Mouse (Mus musculus): ENCODE measurements around the gene Sat2. TPM values are rescaled to one million over a fixed set of nuclear protein-coding genes. Genes with fewer than 3 reads are reported as not detected.
A peak's percentile ranks its signal among the peaks of the same experiment; 100 is the strongest.

Sat2 gene
- polyA plus RNA-seq, 1 experiment from 2014 or later, result 15.6 TPM

- no peak overlapping the region for H3K9ac ChIP-seq (ENCODE audit: low read depth, low read length)
- H3K9me3 ChIP-seq (ENCODE audit: control insufficient read depth, low read length), result no peaks in the 10 kb centered on the region
- no peaks in the 10 kb centered on the region for H3K27me3 ChIP-seq (replicated peaks; ENCODE audit: control insufficient read depth, insufficient read depth, low read length)
- H3K4me1 ChIP-seq (ENCODE audit: control insufficient read depth, insufficient read depth, low read length), result peaks cover 16% of the 10 kb centered on the region
- H3K4me2 ChIP-seq (ENCODE audit: low read depth, low read length), result no peak overlapping the region
- peaks cover 66% of the 10 kb centered on the region for H3K36me3 ChIP-seq (ENCODE audit: control insufficient read depth, insufficient read depth, low read length)
- no peak for DNase-seq (ENCODE audit: low spot score)
- H3K4me3 ChIP-seq (ENCODE audit: low read depth, low read length), result no peak overlapping the region
- peak overlapping the region; percentile 50 for H3K27ac ChIP-seq (replicated peaks; ENCODE audit: low read depth, low read length)
- no peak for ATAC-seq (ENCODE audit: low read depth)
- 79% methylated on average over 9 of the region's 9 CpGs for WGBS
Measured at GRCm38 (mm10) chr11:69665457-69665960, 43.7 kb downstream of the Sat2 start.

GRCm38 (mm10) chr11:69665961-69666664 lies 44.3 kb downstream of the Sat2 start, which contains the start of gene Cd68:
Gene Cd68, minus strand, starts transcription at chr11:69666153.
- Histone ChIP-seq H3K4me2 (ENCODE audit: low read depth, low read length) (no peak within 1 kb of the TSS), H3K4me3 (ENCODE audit: low read depth, low read length) (no peak within 1 kb of the TSS), H3K9ac (ENCODE audit: low read depth, low read length) (0 out of 2 replicates have a peak within 1 kb of the TSS, but pooled peaks have one; percentile 8), H3K27ac (replicated peaks; ENCODE audit: low read depth, low read length) (peak within 1 kb of the TSS; percentile 50), H3K27me3 (replicated peaks; ENCODE audit: control insufficient read depth, insufficient read depth, low read length) (no peaks in the 10 kb centered on the region), H3K9me3 (ENCODE audit: control insufficient read depth, low read length) (no peaks in the 10 kb centered on the region), H3K36me3 (ENCODE audit: control insufficient read depth, insufficient read depth, low read length) (peaks cover 71% of the 10 kb centered on the region), H3K4me1 (ENCODE audit: control insufficient read depth, insufficient read depth, low read length) (peaks cover 16% of the 10 kb centered on the region)
- 35% methylated on average over 7 of the region's 7 CpGs for WGBS
- peak; percentile 72 for DNase-seq (ENCODE audit: low spot score)
- no peak for ATAC-seq (ENCODE audit: low read depth)

- DNase-seq (ENCODE audit: low spot score), result no peak
- Histone ChIP-seq H3K27ac (replicated peaks; ENCODE audit: low read depth, low read length) (no peak overlapping the region), H3K9ac (ENCODE audit: low read depth, low read length) (no peak overlapping the region), H3K27me3 (replicated peaks; ENCODE audit: control insufficient read depth, insufficient read depth, low read length) (no peaks in the 10 kb centered on the region), H3K4me3 (ENCODE audit: low read depth, low read length) (no peak overlapping the region), H3K4me2 (ENCODE audit: low read depth, low read length) (no peak overlapping the region), H3K4me1 (ENCODE audit: control insufficient read depth, insufficient read depth, low read length) (peaks cover 16% of the 10 kb centered on the region), H3K36me3 (ENCODE audit: control insufficient read depth, insufficient read depth, low read length) (peaks cover 71% of the 10 kb centered on the region), H3K9me3 (ENCODE audit: control insufficient read depth, low read length) (no peaks in the 10 kb centered on the region)
- 86% methylated on average over 3 of the region's 3 CpGs for WGBS
- no peak for ATAC-seq (ENCODE audit: low read depth)
Measured at GRCm38 (mm10) chr11:69666665-69667005, 44.8 kb downstream of the Sat2 start.

GRCm38 (mm10) chr11:69670786-69671725 lies 49.2 kb downstream of the Sat2 start:
- DNase-seq (ENCODE audit: low spot score) (peak; percentile 96), ATAC-seq (ENCODE audit: low read depth) (peak; percentile 60)
- Histone ChIP-seq H3K4me2 (ENCODE audit: low read depth, low read length) (peak overlapping the region; percentile 97), H3K27me3 (replicated peaks; ENCODE audit: control insufficient read depth, insufficient read depth, low read length) (no peaks in the 10 kb centered on the region), H3K27ac (replicated peaks; ENCODE audit: low read depth, low read length) (peak overlapping the region; percentile 99), H3K36me3 (ENCODE audit: control insufficient read depth, insufficient read depth, low read length) (peaks cover 81% of the 10 kb centered on the region), H3K4me1 (ENCODE audit: control insufficient read depth, insufficient read depth, low read length) (peaks cover 12% of the 10 kb centered on the region), H3K9ac (ENCODE audit: low read depth, low read length) (peak overlapping the region; percentile 99), H3K9me3 (ENCODE audit: control insufficient read depth, low read length) (no peaks in the 10 kb centered on the region), H3K4me3 (ENCODE audit: low read depth, low read length) (peak overlapping the region; percentile 100)
- 1% methylated on average over 31 of the region's 61 CpGs for WGBS

GRCm38 (mm10) chr11:69671726-69672124 lies 49.9 kb downstream of the Sat2 start:
- ATAC-seq (ENCODE audit: low read depth), result 0 out of 2 replicates have a peak, but pooled peaks have one; percentile 0
- Histone ChIP-seq H3K4me2 (ENCODE audit: low read depth, low read length) (peak overlapping the region; percentile 97), H3K27me3 (replicated peaks; ENCODE audit: control insufficient read depth, insufficient read depth, low read length) (no peaks in the 10 kb centered on the region), H3K27ac (replicated peaks; ENCODE audit: low read depth, low read length) (peak overlapping the region; percentile 99), H3K4me3 (ENCODE audit: low read depth, low read length) (peak overlapping the region; percentile 100), H3K9me3 (ENCODE audit: control insufficient read depth, low read length) (no peaks in the 10 kb centered on the region), H3K4me1 (ENCODE audit: control insufficient read depth, insufficient read depth, low read length) (peaks cover 12% of the 10 kb centered on the region), H3K9ac (ENCODE audit: low read depth, low read length) (peak overlapping the region; percentile 99), H3K36me3 (ENCODE audit: control insufficient read depth, insufficient read depth, low read length) (peaks cover 81% of the 10 kb centered on the region)
- no peak for DNase-seq (ENCODE audit: low spot score)
- under 1% methylated on average over 36 of the region's 43 CpGs for WGBS

- H3K27me3 ChIP-seq (replicated peaks; ENCODE audit: control insufficient read depth, insufficient read depth, low read length), result no peaks in the 10 kb centered on the region
- peak; percentile 97 for ATAC-seq (ENCODE audit: low read depth)
- H3K9me3 ChIP-seq (ENCODE audit: control insufficient read depth, low read length), result no peaks in the 10 kb centered on the region
- DNase-seq (ENCODE audit: low spot score), result peak; percentile 100
- peak within 1 kb of the TSS; percentile 100 for H3K4me3 ChIP-seq (ENCODE audit: low read depth, low read length)
- peaks cover 12% of the 10 kb centered on the region for H3K4me1 ChIP-seq (ENCODE audit: control insufficient read depth, insufficient read depth, low read length)
- H3K4me2 ChIP-seq (ENCODE audit: low read depth, low read length), result peak within 1 kb of the TSS; percentile 97
- under 1% methylated on average over 36 of the region's 36 CpGs for WGBS
- H3K9ac ChIP-seq (ENCODE audit: low read depth, low read length), result peak within 1 kb of the TSS; percentile 99
- H3K36me3 ChIP-seq (ENCODE audit: control insufficient read depth, insufficient read depth, low read length), result peaks cover 83% of the 10 kb centered on the region
- peak within 1 kb of the TSS; percentile 99 for H3K27ac ChIP-seq (replicated peaks; ENCODE audit: low read depth, low read length)
Measured at GRCm38 (mm10) chr11:69672211-69672706, 50.4 kb downstream of the Sat2 start, which contains the start of gene Eif4a1. Gene Eif4a1, minus strand, starts transcription at chr11:69672423.

MicroRNAs within 50 kb of the gene (microRNA counts, 519-probe panel; counts per million panel counts)
- microRNA mmu-miR-1934 (19.3 counts per million), microRNA mmu-miR-467f (2,440 counts per million, percentile 47 among the panel's probes with 10 or more counts)

Small RNA genes within 50 kb of the gene (microRNA-seq; reads per million reads assigned to microRNA genes)
- gene Mir1934 (ENCODE audit: borderline number of aligned reads), result 1.7 reads per million, percentile 2 among the genes with 10 or more reads in this experiment
- gene Mir467f (ENCODE audit: borderline number of aligned reads), result not detected

Other genes with a start within 250 kb of the Sat2 start
- 160 and 177 TPM in 2 replicates for gene Naa38, start 226.5 kb upstream of the Sat2 start, polyA plus RNA-seq (2014; fragmentation: Nextera tagmentation; extraction: Ambion mirVana)
- gene Cyb5d1, start 226.4 kb upstream of the Sat2 start, polyA plus RNA-seq (2014; fragmentation: Nextera tagmentation; extraction: Ambion mirVana), result 23.8 and 24.2 TPM in 2 replicates
- 19.2 and 21.0 TPM in 2 replicates for gene Tmem88, start 223.8 kb upstream of the Sat2 start, polyA plus RNA-seq (2014; fragmentation: Nextera tagmentation; extraction: Ambion mirVana)
- 24.2 and 24.3 TPM in 2 replicates for gene Kdm6b, start 208.3 kb upstream of the Sat2 start, polyA plus RNA-seq (2014; fragmentation: Nextera tagmentation; extraction: Ambion mirVana)
- 6.2 and 6.5 TPM in 2 replicates for gene Dnah2, start 72.9 kb upstream of the Sat2 start, polyA plus RNA-seq (2014; fragmentation: Nextera tagmentation; extraction: Ambion mirVana)
- 7.3 and 8.6 TPM in 2 replicates for gene Efnb3, start 61.8 kb upstream of the Sat2 start, polyA plus RNA-seq (2014; fragmentation: Nextera tagmentation; extraction: Ambion mirVana)
- gene Wrap53, start 41.8 kb upstream of the Sat2 start, polyA plus RNA-seq (2014; fragmentation: Nextera tagmentation; extraction: Ambion mirVana), result 18.4 and 19.8 TPM in 2 replicates
- gene Trp53, start 41.7 kb upstream of the Sat2 start, polyA plus RNA-seq (2014; fragmentation: Nextera tagmentation; extraction: Ambion mirVana), result 111 and 133 TPM in 2 replicates
- gene Atp1b2, start 16.1 kb upstream of the Sat2 start, polyA plus RNA-seq (2014; fragmentation: Nextera tagmentation; extraction: Ambion mirVana), result 15.6 and 17.7 TPM in 2 replicates
- gene Shbg, start 4.1 kb upstream of the Sat2 start, polyA plus RNA-seq (2014; fragmentation: Nextera tagmentation; extraction: Ambion mirVana), result not detected in 2 replicates
- 25.4 and 26.3 TPM in 2 replicates for gene Fxr2, start 11.0 kb downstream of the Sat2 start, polyA plus RNA-seq (2014; fragmentation: Nextera tagmentation; extraction: Ambion mirVana)
- gene Sox15, start 33.3 kb downstream of the Sat2 start, polyA plus RNA-seq (2014; fragmentation: Nextera tagmentation; extraction: Ambion mirVana), result 1.7 and 2.9 TPM in 2 replicates
- 29.1 and 33.6 TPM in 2 replicates for gene Mpdu1, start 40.6 kb downstream of the Sat2 start, polyA plus RNA-seq (2014; fragmentation: Nextera tagmentation; extraction: Ambion mirVana)
- 22.0 and 25.5 TPM in 2 replicates for gene Cd68, start 44.1 kb downstream of the Sat2 start, polyA plus RNA-seq (2014; fragmentation: Nextera tagmentation; extraction: Ambion mirVana)
- 525 and 575 TPM in 2 replicates for gene Eif4a1, start 50.4 kb downstream of the Sat2 start, polyA plus RNA-seq (2014; fragmentation: Nextera tagmentation; extraction: Ambion mirVana)
- 73.6 and 88.4 TPM in 2 replicates for gene Senp3, start 60.1 kb downstream of the Sat2 start, polyA plus RNA-seq (2014; fragmentation: Nextera tagmentation; extraction: Ambion mirVana)
- 0.37 and 0.49 TPM in 2 replicates for gene Tnfsf13, start 63.8 kb downstream of the Sat2 start, polyA plus RNA-seq (2014; fragmentation: Nextera tagmentation; extraction: Ambion mirVana)
- gene Tnfsf12, start 73.8 kb downstream of the Sat2 start, polyA plus RNA-seq (2014; fragmentation: Nextera tagmentation; extraction: Ambion mirVana), result 13.0 and 16.6 TPM in 2 replicates
- 6.0 and 6.6 TPM in 2 replicates for gene Tnfsfm13, start 74.1 kb downstream of the Sat2 start, polyA plus RNA-seq (2014; fragmentation: Nextera tagmentation; extraction: Ambion mirVana)
- 39.3 and 39.7 TPM in 2 replicates for gene Polr2a, start 136.6 kb downstream of the Sat2 start, polyA plus RNA-seq (2014; fragmentation: Nextera tagmentation; extraction: Ambion mirVana)
- gene Slc35g3, start 139.9 kb downstream of the Sat2 start, polyA plus RNA-seq (2014; fragmentation: Nextera tagmentation; extraction: Ambion mirVana), result 0.12 TPM in 1 of 2 replicates, not detected in the other
- gene Zbtb4, start 143.9 kb downstream of the Sat2 start, polyA plus RNA-seq (2014; fragmentation: Nextera tagmentation; extraction: Ambion mirVana), result 3.5 and 3.9 TPM in 2 replicates
- 28.4 and 29.4 TPM in 2 replicates for gene Chrnb1, start 173.9 kb downstream of the Sat2 start, polyA plus RNA-seq (2014; fragmentation: Nextera tagmentation; extraction: Ambion mirVana)
- 2.3 and 3.3 TPM in 2 replicates for gene Fgf11, start 179.8 kb downstream of the Sat2 start, polyA plus RNA-seq (2014; fragmentation: Nextera tagmentation; extraction: Ambion mirVana)
- gene Tmem102, start 183.6 kb downstream of the Sat2 start, polyA plus RNA-seq (2014; fragmentation: Nextera tagmentation; extraction: Ambion mirVana), result 4.1 and 4.3 TPM in 2 replicates
- not detected in 2 replicates for gene Gm39566, start 193.3 kb downstream of the Sat2 start, polyA plus RNA-seq (2014; fragmentation: Nextera tagmentation; extraction: Ambion mirVana)
- gene Spem2, start 196.4 kb downstream of the Sat2 start, polyA plus RNA-seq (2014; fragmentation: Nextera tagmentation; extraction: Ambion mirVana), result not detected in 2 replicates
- 0.26 TPM in 1 of 2 replicates, not detected in the other for gene Spem1, start 200.2 kb downstream of the Sat2 start, polyA plus RNA-seq (2014; fragmentation: Nextera tagmentation; extraction: Ambion mirVana)
- gene Nlgn2, start 215.8 kb downstream of the Sat2 start, polyA plus RNA-seq (2014; fragmentation: Nextera tagmentation; extraction: Ambion mirVana), result 8.3 and 10.6 TPM in 2 replicates
- 379 and 388 TPM in 2 replicates for gene Tmem256, start 216.5 kb downstream of the Sat2 start, polyA plus RNA-seq (2014; fragmentation: Nextera tagmentation; extraction: Ambion mirVana)
- 102 and 121 TPM in 2 replicates for gene Plscr3, start 224.4 kb downstream of the Sat2 start, polyA plus RNA-seq (2014; fragmentation: Nextera tagmentation; extraction: Ambion mirVana)
- 3.2 and 3.7 TPM in 2 replicates for gene Tnk1, start 236.7 kb downstream of the Sat2 start, polyA plus RNA-seq (2014; fragmentation: Nextera tagmentation; extraction: Ambion mirVana)

All from embryonic facial prominence, embryonic 14.5 days (tissue).